Mouse (Mus musculus) liver, embryonic 14 days (tissue): ENCODE data around the gene Efnb3. TPM values are rescaled to one million over a fixed set of nuclear protein-coding genes. Genes with fewer than 3 reads are reported as not detected.

ENCODE experiments used
- polyA plus RNA-seq: library from polyadenylated mRNA; depleted of rRNA; stranded (reverse); fragments of >200 nt; gene quantifications from 2 replicates; pipeline ENCODE4 v1.2.3, GENCODE M21; 2012; rRNA removed

Efnb3 gene
- 0.90 and 0.99 TPM in 2 replicates for polyA plus RNA-seq

DNA sequence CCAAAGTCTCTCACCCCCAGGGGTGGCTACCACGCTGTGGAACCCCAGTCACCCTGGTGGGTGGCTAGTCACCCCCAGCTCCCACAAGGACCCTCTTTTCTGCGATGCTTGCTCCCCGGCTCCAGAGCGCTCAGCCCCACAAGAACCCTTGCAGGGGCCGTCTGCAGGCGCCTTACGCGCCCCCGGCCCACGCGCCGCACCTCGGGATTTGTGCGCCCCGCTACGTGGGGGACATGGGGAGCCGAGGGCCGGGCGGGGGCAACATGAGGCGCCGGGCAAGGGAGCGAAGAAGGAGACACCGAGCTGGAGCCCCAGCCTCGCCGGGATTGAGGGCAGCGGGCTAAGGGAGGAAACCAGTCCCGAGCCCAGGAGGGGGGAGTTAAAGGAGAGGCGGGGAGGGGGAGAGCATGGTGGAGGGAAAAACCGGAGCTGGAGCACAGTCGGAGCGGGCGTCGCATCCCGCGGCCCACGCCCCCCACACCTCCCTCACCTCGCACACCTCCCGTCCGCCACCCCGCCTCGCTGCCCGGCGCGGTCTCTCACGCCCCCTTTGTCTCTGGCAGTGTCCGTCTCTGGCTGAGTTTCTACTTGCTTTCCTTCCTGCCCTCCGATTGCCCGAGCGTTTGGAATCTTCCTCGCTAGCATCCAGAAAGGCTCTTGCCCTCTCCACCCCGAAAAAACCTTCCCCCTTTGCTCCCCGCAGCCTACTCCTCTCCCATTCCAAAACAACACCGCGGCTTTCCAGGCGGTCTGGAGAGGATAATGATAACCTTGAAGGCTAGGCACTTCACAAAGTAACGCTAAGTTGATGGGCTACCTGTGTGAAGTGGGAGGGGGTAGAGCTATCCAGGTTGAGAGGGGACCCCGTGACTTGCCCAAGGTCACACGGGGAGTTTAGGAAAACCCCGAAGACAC, at the start of gene Efnb3:
Efnb3 (minus strand) TSS at position 355 of the 915 bp plus-strand sequence.

DNA sequence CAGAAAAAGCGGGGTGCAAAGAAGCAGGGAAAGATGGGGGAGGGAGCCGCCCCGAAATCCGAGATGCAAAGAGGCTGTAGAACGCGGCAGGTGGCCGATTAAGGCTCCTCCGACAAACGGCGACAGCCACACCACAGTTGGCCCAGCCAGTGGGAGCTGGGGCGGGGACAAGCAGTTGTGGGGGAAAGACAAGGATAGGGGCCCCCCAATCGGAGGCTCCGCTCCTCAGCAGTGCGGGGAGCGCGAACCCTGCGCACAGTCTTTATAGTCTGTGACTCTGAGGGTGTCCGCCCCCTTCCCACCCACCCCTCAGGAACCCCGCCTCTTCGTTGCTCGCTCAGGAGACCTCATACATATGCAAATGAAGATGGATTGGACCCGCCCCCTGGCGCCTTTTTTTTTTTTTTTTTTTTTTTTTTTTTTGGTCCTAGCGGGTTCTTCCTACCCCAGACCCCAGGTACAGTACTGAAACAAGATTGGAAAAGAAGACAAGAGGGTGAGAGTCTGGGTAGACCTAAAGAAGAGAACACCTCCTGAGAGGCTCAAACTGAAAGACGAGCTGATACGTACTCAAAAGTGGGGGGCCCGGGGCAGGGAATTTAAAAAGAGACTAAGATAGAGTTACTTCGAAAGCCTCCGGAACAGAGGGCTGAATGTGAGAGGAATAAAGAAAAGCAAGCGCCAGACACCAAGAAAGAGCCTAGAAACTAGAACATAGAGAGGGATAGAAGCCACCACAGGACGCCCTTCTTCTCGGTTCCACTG, 45.9 kb upstream of the Efnb3 start, which contains the start of gene Atp1b2:
Atp1b2 (minus strand) TSS at position 217 of the 765 bp plus-strand sequence.

DNA sequence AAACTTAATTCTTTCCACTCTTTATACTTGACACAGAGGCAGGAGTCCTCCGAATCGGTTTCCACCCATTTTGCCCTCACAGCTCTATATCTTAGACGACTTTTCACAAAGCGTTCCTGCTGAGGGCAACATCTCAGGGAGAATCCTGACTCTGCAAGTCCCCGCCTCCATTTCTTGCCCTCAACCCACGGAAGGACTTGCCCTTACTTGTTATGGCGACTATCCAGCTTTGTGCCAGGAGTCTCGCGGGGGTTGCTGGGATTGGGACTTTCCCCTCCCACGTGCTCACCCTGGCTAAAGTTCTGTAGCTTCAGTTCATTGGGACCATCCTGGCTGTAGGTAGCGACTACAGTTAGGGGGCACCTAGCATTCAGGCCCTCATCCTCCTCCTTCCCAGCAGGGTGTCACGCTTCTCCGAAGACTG, 20.1 kb upstream of the Efnb3 start, which contains the start of the genes Wrap53 and Trp53:
Wrap53 (minus strand) TSS at position 165 of the 424 bp plus-strand sequence.
Trp53 (plus strand) TSS at position 269 of the 424 bp plus-strand sequence.

DNA sequence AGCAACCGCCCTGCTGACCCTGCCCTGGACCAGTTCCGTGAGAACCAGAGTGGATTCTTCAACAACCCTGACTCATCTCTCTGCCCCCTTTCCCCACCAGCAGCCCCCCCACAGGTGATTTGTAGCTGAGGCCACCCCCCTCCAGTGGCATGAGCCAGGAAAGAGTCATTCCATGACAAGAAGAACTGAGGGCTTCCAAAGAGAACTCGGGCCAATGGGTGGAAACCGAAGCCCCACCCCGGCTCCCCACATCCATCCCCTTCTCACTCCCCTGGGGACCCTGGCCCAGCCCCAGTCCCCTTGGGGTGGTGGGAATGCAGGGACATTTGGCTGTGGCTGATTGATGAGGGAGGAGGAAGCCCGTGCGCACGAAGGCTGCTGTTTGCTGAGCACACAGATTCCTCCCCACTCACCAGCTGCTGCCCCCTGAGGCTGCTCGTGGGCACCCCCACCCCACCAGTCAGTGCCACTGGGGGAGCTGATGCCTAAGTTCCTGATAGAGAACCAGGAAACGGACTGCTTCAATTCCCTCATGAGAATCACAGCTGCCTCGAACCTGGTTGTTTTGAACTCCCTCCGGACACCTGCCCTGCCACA, 10.8 kb downstream of the Efnb3 start, which contains the start of gene Dnah2:
Dnah2 (minus strand) TSS at position 51 of the 597 bp plus-strand sequence.

Other genes starting within 250 kb of the Efnb3 start
- gene Cntrob, start 236.4 kb downstream of the Efnb3 start, polyA plus RNA-seq: 9.3 and 9.8 TPM in 2 replicates
- 55.4 and 56.6 TPM in 2 replicates for gene Trappc1, start 236.2 kb downstream of the Efnb3 start, polyA plus RNA-seq
- gene Kcnab3, start 233.9 kb downstream of the Efnb3 start, polyA plus RNA-seq: 0.10 and 0.15 TPM in 2 replicates
- 0.39 and 0.54 TPM in 2 replicates for gene Rnf227, start 219.7 kb downstream of the Efnb3 start, polyA plus RNA-seq
- gene Chd3, start 190.8 kb downstream of the Efnb3 start, polyA plus RNA-seq: 12.1 and 13.2 TPM in 2 replicates
- gene Naa38, start 164.7 kb downstream of the Efnb3 start, polyA plus RNA-seq: 67.1 and 70.4 TPM in 2 replicates
- 9.2 and 9.3 TPM in 2 replicates for gene Cyb5d1, start 164.6 kb downstream of the Efnb3 start, polyA plus RNA-seq
- 3.5 and 4.0 TPM in 2 replicates for gene Tmem88, start 162.0 kb downstream of the Efnb3 start, polyA plus RNA-seq
- 0.93 and 1.4 TPM in 2 replicates for gene Kdm6b, start 146.5 kb downstream of the Efnb3 start, polyA plus RNA-seq
- gene Dnah2, start 11.1 kb downstream of the Efnb3 start, polyA plus RNA-seq: 0.01 and 0.06 TPM in 2 replicates
- 8.8 and 10.8 TPM in 2 replicates for gene Wrap53, start 20.1 kb upstream of the Efnb3 start, polyA plus RNA-seq
- 61.5 and 74.1 TPM in 2 replicates for gene Trp53, start 20.2 kb upstream of the Efnb3 start, polyA plus RNA-seq
- 17.8 and 21.7 TPM in 2 replicates for gene Atp1b2, start 45.7 kb upstream of the Efnb3 start, polyA plus RNA-seq
- 19.1 and 24.0 TPM in 2 replicates for gene Shbg, start 57.7 kb upstream of the Efnb3 start, polyA plus RNA-seq
- gene Sat2, start 61.8 kb upstream of the Efnb3 start, polyA plus RNA-seq: 5.7 and 7.0 TPM in 2 replicates
- gene Fxr2, start 72.8 kb upstream of the Efnb3 start, polyA plus RNA-seq: 21.3 and 22.6 TPM in 2 replicates
- gene Sox15, start 95.1 kb upstream of the Efnb3 start, polyA plus RNA-seq: 0.02 and 0.09 TPM in 2 replicates
- gene Mpdu1, start 102.4 kb upstream of the Efnb3 start, polyA plus RNA-seq: 34.7 and 42.4 TPM in 2 replicates
- gene Cd68, start 105.9 kb upstream of the Efnb3 start, polyA plus RNA-seq: 7.8 and 10.5 TPM in 2 replicates
- 445 and 498 TPM in 2 replicates for gene Eif4a1, start 112.2 kb upstream of the Efnb3 start, polyA plus RNA-seq
- 46.2 and 57.7 TPM in 2 replicates for gene Senp3, start 121.9 kb upstream of the Efnb3 start, polyA plus RNA-seq
- 0.29 and 0.31 TPM in 2 replicates for gene Tnfsf13, start 125.6 kb upstream of the Efnb3 start, polyA plus RNA-seq
- gene Tnfsf12, start 135.6 kb upstream of the Efnb3 start, polyA plus RNA-seq: 3.4 and 3.8 TPM in 2 replicates
- gene Tnfsfm13, start 135.9 kb upstream of the Efnb3 start, polyA plus RNA-seq: 0.77 and 0.86 TPM in 2 replicates
- gene Polr2a, start 198.4 kb upstream of the Efnb3 start, polyA plus RNA-seq: 12.7 and 15.6 TPM in 2 replicates
- gene Slc35g3, start 201.8 kb upstream of the Efnb3 start, polyA plus RNA-seq: 0.03 TPM in 1 of 2 replicates, not detected in the other
- 1.2 and 1.5 TPM in 2 replicates for gene Zbtb4, start 205.7 kb upstream of the Efnb3 start, polyA plus RNA-seq
- 0.69 and 1.5 TPM in 2 replicates for gene Chrnb1, start 235.7 kb upstream of the Efnb3 start, polyA plus RNA-seq
- gene Fgf11, start 241.7 kb upstream of the Efnb3 start, polyA plus RNA-seq: 0.40 and 0.51 TPM in 2 replicates
- 0.24 and 0.25 TPM in 2 replicates for gene Tmem102, start 245.4 kb upstream of the Efnb3 start, polyA plus RNA-seq